Mouse (Mus musculus): ENCODE results near the gene Sox30. TPM values are rescaled to one million over a fixed set of nuclear protein-coding genes. Genes with fewer than 3 reads are reported as not detected.

The Sox30 gene
- polyA plus RNA-seq, 1 experiment: not detected

GRCm38 (mm10) chr11:45976061-45976460, 4.0 kb upstream of the Sox30 start:
- Histone ChIP-seq H3K27ac (ENCODE audit: insufficient read depth, low read depth, low read length) (no peak overlapping the region), H3K4me3 (ENCODE audit: insufficient read depth, low read depth, low read length) (no peak overlapping the region), H3K4me1 (ENCODE audit: control insufficient read depth, insufficient read depth, low read length) (peaks cover 6% of the 10 kb centered on the region)
- 73% methylated on average over 3 of the region's 3 CpGs for WGBS
- no peak for TF ChIP-seq CTCF (IDR thresholded peaks at IDR 0.05; ENCODE audit: insufficient read depth, low read depth, low read length)
- no peak for TF ChIP-seq POLR2A (IDR thresholded peaks at IDR 0.05; ENCODE audit: insufficient read depth, low read depth, low read length)

- WGBS: 49% methylated on average over 19 of the region's 19 CpGs
- Histone ChIP-seq H3K27ac (ENCODE audit: insufficient read depth, low read depth, low read length) (no peak overlapping the region), H3K4me3 (ENCODE audit: insufficient read depth, low read depth, low read length) (peak overlapping the region; percentile 66), H3K4me1 (ENCODE audit: control insufficient read depth, insufficient read depth, low read length) (peaks cover 6% of the 10 kb centered on the region)
- TF ChIP-seq CTCF (IDR thresholded peaks at IDR 0.05; ENCODE audit: insufficient read depth, low read depth, low read length): no peak
- no peak for TF ChIP-seq POLR2A (IDR thresholded peaks at IDR 0.05; ENCODE audit: insufficient read depth, low read depth, low read length)
These were observed 763 bp downstream of the Sox30 start for GRCm38 (mm10) chr11:45980893-45981253.

DNA sequence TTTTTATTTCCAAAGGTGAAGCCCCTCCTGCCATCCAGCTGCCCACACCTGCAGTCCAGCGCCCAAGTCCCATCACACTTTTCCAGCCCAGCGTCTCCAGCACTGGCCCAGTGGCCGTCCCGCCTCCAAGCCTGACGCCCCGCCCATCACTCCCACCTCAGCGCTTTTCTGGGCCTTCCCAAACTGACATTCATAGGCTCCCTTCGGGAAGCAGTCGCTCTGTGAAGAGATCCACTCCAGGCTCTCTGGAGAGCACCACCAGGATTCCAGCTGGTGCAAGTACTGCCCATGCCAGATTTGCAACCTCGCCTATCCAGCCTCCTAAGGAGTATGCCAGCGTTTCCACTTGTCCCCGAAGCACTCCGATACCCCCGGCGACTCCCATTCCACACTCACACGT, 11.5 kb downstream of the Sox30 start:
- 15% methylated on average over 16 of the region's 16 CpGs for WGBS
- TF ChIP-seq CTCF (IDR thresholded peaks at IDR 0.05; ENCODE audit: insufficient read depth, low read depth, low read length) (no peak), POLR2A (IDR thresholded peaks at IDR 0.05; ENCODE audit: insufficient read depth, low read depth, low read length) (no peak)
- H3K27ac ChIP-seq (ENCODE audit: insufficient read depth, low read depth, low read length): no peak overlapping the region
- H3K4me1 ChIP-seq (ENCODE audit: control insufficient read depth, insufficient read depth, low read length): peaks cover 5% of the 10 kb centered on the region; the same call in 1 of the 2 replicates
- H3K4me3 ChIP-seq (ENCODE audit: insufficient read depth, low read depth, low read length): no peak overlapping the region

DNA sequence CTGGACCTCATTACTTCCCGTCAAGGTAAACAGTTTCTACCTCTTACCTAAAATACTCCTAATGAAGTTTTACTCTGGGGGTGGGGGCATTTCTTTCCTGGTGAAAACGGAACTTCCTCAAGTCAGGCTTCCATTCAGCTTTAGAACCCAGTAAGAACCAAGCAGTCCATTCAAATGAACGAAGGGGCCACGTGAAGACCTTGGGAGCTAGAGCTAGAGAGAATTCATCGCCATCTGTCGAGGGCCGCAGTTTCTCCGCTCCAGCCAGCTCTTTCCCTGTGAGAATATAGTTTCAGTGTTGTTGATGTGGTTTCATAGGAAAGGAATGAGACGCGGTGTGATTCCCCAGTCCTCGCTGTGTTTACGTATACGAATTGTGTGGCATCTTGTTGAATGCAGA, 12.0 kb downstream of the Sox30 start:
- Histone ChIP-seq H3K4me3 (ENCODE audit: insufficient read depth, low read depth, low read length) (no peak overlapping the region), H3K4me1 (ENCODE audit: control insufficient read depth, insufficient read depth, low read length) (peaks cover 5% of the 10 kb centered on the region; the same call in 1 of the 2 replicates), H3K27ac (ENCODE audit: insufficient read depth, low read depth, low read length) (no peak overlapping the region)
- no peak for TF ChIP-seq CTCF (IDR thresholded peaks at IDR 0.05; ENCODE audit: insufficient read depth, low read depth, low read length)
- TF ChIP-seq POLR2A (IDR thresholded peaks at IDR 0.05; ENCODE audit: insufficient read depth, low read depth, low read length): no peak
- WGBS: 65% methylated on average over 13 of the region's 13 CpGs

DNA sequence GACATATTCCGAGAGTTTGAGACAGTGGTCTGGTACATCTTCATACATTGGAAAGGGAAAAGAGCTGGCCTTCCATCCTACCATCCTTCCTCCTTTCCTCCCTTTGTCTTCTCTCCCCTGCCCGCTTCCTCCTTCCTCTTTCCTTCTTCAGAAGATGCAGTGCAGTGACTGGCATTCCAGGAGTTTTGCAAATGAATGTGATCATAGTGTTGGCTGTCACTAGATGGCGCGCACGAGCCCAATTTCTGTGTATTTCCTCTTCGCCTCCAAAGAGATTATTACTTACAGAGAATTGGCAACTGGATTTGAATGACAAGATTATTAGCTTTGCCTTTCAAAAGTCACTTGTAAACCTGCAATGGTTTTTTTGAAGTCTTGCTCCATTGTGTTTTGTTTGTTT, 36.0 kb downstream of the Sox30 start:
- H3K4me1 ChIP-seq (ENCODE audit: control insufficient read depth, insufficient read depth, low read length): no peaks in the 10 kb centered on the region
- H3K4me3 ChIP-seq (ENCODE audit: insufficient read depth, low read depth, low read length): no peak overlapping the region
- WGBS: 21% methylated on average over 6 of the region's 6 CpGs
- no peak overlapping the region for H3K27ac ChIP-seq (ENCODE audit: insufficient read depth, low read depth, low read length)
- TF ChIP-seq POLR2A (IDR thresholded peaks at IDR 0.05; ENCODE audit: insufficient read depth, low read depth, low read length) (no peak), CTCF (IDR thresholded peaks at IDR 0.05; ENCODE audit: insufficient read depth, low read depth, low read length) (no peak)

DNA sequence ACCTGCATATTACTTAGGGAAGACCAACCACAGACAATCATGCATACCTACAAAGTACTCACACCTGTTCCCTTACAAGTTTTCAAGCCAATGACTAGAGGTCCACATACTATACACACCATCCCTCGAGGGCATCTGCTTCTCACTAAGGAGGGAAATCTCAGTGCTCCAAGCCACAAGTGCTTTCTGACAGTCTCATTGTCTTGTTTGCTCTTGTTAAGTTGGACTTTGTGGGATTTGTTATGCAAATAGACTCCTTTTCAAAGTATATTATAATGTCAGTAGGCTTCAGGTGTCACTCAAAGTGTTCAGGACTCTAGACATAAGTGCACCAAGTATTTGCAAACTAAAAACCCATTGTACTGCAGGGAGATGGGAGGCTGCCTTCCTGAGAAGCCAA, 40.1 kb downstream of the Sox30 start:
- H3K27ac ChIP-seq (ENCODE audit: insufficient read depth, low read depth, low read length): no peak overlapping the region
- H3K4me1 ChIP-seq (ENCODE audit: control insufficient read depth, insufficient read depth, low read length): no peaks in the 10 kb centered on the region
- no peak for TF ChIP-seq CTCF (IDR thresholded peaks at IDR 0.05; ENCODE audit: insufficient read depth, low read depth, low read length)
- no peak for TF ChIP-seq POLR2A (IDR thresholded peaks at IDR 0.05; ENCODE audit: insufficient read depth, low read depth, low read length)
- 53% methylated on average over 1 of the region's 1 CpGs for WGBS
- no peak overlapping the region for H3K4me3 ChIP-seq (ENCODE audit: insufficient read depth, low read depth, low read length)

DNA sequence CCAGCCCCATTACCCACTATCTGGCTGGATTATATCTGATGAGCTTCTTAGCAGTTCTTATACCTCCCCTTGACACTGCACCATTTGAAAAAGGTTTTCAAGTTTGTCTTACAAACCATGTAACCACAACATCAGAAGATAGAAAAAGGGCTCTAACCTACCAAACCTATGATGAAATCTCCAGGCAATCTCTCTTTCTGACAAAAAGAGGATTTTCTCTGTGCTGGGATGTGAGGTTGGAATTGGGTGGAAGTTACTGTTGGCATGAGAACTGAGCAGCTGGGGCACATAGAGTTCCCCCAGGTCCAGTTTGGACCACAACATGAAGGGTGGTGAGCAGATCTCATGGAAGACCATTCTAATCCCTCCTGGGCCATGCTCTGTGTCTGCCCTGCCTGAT, 41.7 kb downstream of the Sox30 start:
- Histone ChIP-seq H3K4me1 (ENCODE audit: control insufficient read depth, insufficient read depth, low read length) (no peaks in the 10 kb centered on the region), H3K27ac (ENCODE audit: insufficient read depth, low read depth, low read length) (no peak overlapping the region), H3K4me3 (ENCODE audit: insufficient read depth, low read depth, low read length) (no peak overlapping the region)
- no peak for TF ChIP-seq CTCF (IDR thresholded peaks at IDR 0.05; ENCODE audit: insufficient read depth, low read depth, low read length)

- no peak for TF ChIP-seq POLR2A (IDR thresholded peaks at IDR 0.05; ENCODE audit: insufficient read depth, low read depth, low read length)
- no peak for TF ChIP-seq CTCF (IDR thresholded peaks at IDR 0.05; ENCODE audit: insufficient read depth, low read depth, low read length)
- Histone ChIP-seq H3K4me1 (ENCODE audit: control insufficient read depth, insufficient read depth, low read length) (no peaks in the 10 kb centered on the region), H3K27ac (ENCODE audit: insufficient read depth, low read depth, low read length) (no peak overlapping the region), H3K4me3 (ENCODE audit: insufficient read depth, low read depth, low read length) (no peak overlapping the region)
- 91% methylated on average over 6 of the region's 6 CpGs for WGBS
These were observed 42.9 kb downstream of the Sox30 start for GRCm38 (mm10) chr11:46022983-46023382.

DNA sequence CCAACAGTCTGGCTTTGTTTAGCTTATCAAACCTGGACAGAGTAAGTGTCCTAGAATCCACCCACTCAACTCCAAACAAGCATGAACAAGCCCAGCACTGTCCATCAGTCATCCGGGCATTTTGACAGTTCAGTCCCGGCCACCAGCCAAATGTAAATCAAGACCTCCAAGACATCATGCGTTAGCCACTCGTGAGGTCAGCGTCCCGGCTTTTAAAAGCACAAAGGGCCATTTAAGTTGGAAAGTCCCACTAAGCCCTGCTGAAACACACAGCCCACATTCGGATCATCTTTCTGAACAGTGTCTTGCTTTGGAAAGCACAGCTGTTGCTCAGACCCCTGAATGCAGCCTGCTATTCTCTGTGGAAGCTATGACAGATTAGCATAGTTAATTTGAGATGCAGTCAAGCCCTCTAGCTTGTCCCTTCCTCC, 45.9 kb downstream of the Sox30 start:
- TF ChIP-seq POLR2A (IDR thresholded peaks at IDR 0.05; ENCODE audit: insufficient read depth, low read depth, low read length) (no peak), CTCF (IDR thresholded peaks at IDR 0.05; ENCODE audit: insufficient read depth, low read depth, low read length) (no peak)

More for the DNA sequence above, 45.9 kb downstream of the Sox30 start:
- WGBS: 42% methylated on average over 7 of the region's 7 CpGs
- Histone ChIP-seq H3K4me1 (ENCODE audit: control insufficient read depth, insufficient read depth, low read length) (no peaks in the 10 kb centered on the region), H3K27ac (ENCODE audit: insufficient read depth, low read depth, low read length) (no peak overlapping the region), H3K4me3 (ENCODE audit: insufficient read depth, low read depth, low read length) (no peak overlapping the region)
